Mouse (Mus musculus): ENCODE measurements around the gene Nfam1. TPM values are rescaled to one million over a fixed set of nuclear protein-coding genes. Genes with fewer than 3 reads are reported as not detected.
A peak's percentile ranks its signal among the peaks of the same experiment; 100 is the strongest.

The Nfam1 gene
- total and polyA plus RNA-seq, 3 experiments, result 0.04 to 0.81 (median 0.20) TPM

- Histone ChIP-seq H3K9ac (ENCODE audit: insufficient read depth, low read depth) (no peak overlapping the region), H3K27me3 (replicated peaks) (no peaks in the 10 kb centered on the region), H3K4me2 (ENCODE audit: insufficient read depth, low read depth, poor library complexity, severe bottlenecking) (no peak overlapping the region), H3K9me3 (replicated peaks; ENCODE audit: low read length) (peaks cover 5% of the 10 kb centered on the region), H3K79me2 (replicated peaks; ENCODE audit: control insufficient read depth, extremely low read depth, insufficient read depth, poor library complexity, severe bottlenecking) (no peaks in the 10 kb centered on the region), H3K36me3 (replicated peaks in 1 of 2; ENCODE audit: control insufficient read depth in 1 of 2, insufficient read depth in 1 of 2, low read length in 1 of 2) (no peaks in the 10 kb centered on the region), H3K4me3 (replicated peaks in 1 of 3; ENCODE audit: low read depth in 2 of 3, low read length in 2 of 3, poor library complexity in 1 of 3) (no peak overlapping the region), H3K27ac (ENCODE audit: insufficient read depth, low read depth) (no peak overlapping the region), H3K4me1 (ENCODE audit: control insufficient read depth in 1 of 2, insufficient read depth in 2 of 2) (peaks cover 33 to 75% of the 10 kb centered on the region in 2 experiments)
- DNase-seq (ENCODE audit: extremely low read depth), result peak; percentile 37
- dilution Hi-C loops (cut with MboI; ENCODE audit: extremely low pct_ligation_motif_present, extremely low pct_unique_long_range_greater_than_20kb, low sequenced_read_pairs), result no loop called here
- TF ChIP-seq CTCF (conservative IDR thresholded peaks at IDR 0.05 in 1 of 2, IDR thresholded peaks at IDR 0.05 in 1 of 2; ENCODE audit: low read depth in 2 of 2, low read length in 2 of 2) (no peak), ZMIZ1 (IDR thresholded peaks at IDR 0.05; ENCODE audit: low read depth, low read length) (no peak), POLR2AphosphoS2 (IDR thresholded peaks at IDR 0.05; ENCODE audit: low read depth, low read length) (no peak), CHD2 (IDR thresholded peaks at IDR 0.05; ENCODE audit: low read length) (no peak), SMC3 (IDR thresholded peaks at IDR 0.05; ENCODE audit: low read depth, low read length) (no peak), TBP (conservative IDR thresholded peaks at IDR 0.05; ENCODE audit: low read depth, low read length) (no peak), TCF12 (IDR thresholded peaks at IDR 0.05; ENCODE audit: low read depth, low read length) (peak; percentile 75), ETS1 (conservative IDR thresholded peaks at IDR 0.05; ENCODE audit: low read depth, low read length) (0 out of 2 replicates have a peak, but pooled peaks have one; percentile 11), USF1 (IDR thresholded peaks at IDR 0.05; ENCODE audit: low read depth, low read length) (no peak), MXI1 (IDR thresholded peaks at IDR 0.05; ENCODE audit: low read depth, low read length) (peak; percentile 60; the same call in 1 of the 2 replicates), MEF2A (IDR thresholded peaks at IDR 0.05; ENCODE audit: borderline replicate concordance, low read depth, low read length) (peak; percentile 47; the same call in 1 of the 2 replicates), EP300 (IDR thresholded peaks at IDR 0.05; ENCODE audit: low read length) (peak; percentile 56), SIN3A (IDR thresholded peaks at IDR 0.05; ENCODE audit: low read length) (no peak), UBTF (IDR thresholded peaks at IDR 0.05; ENCODE audit: low read depth, low read length) (no peak), IRF4 (IDR thresholded peaks at IDR 0.05; ENCODE audit: low read depth, low read length) (0 out of 2 replicates have a peak, but pooled peaks have one; percentile 37), E2F4 (IDR thresholded peaks at IDR 0.05; ENCODE audit: insufficient replicate concordance, low read depth, low read length) (no peak), CHD1 (IDR thresholded peaks at IDR 0.05; ENCODE audit: low read depth, low read length) (no peak), USF2 (conservative IDR thresholded peaks at IDR 0.05; ENCODE audit: low read depth, low read length) (no peak), POLR2A (IDR thresholded peaks at IDR 0.05; ENCODE audit: low read depth, low read length) (no peak), MAZ (IDR thresholded peaks at IDR 0.05; ENCODE audit: low read depth, low read length) (no peak), NRF1 (IDR thresholded peaks at IDR 0.05; ENCODE audit: low read depth, low read length) (no peak), ZKSCAN1 (IDR thresholded peaks at IDR 0.05; ENCODE audit: borderline replicate concordance, low read depth, low read length) (no peak), MAX (IDR thresholded peaks at IDR 0.05; ENCODE audit: low read length) (no peak), BHLHE40 (IDR thresholded peaks at IDR 0.05; ENCODE audit: low read depth, low read length) (0 out of 2 replicates have a peak, but pooled peaks have one; percentile 28), ELF1 (IDR thresholded peaks at IDR 0.05; ENCODE audit: low read depth, low read length) (no peak), NELFE (IDR thresholded peaks at IDR 0.05; ENCODE audit: low read depth, low read length) (no peak), JUND (conservative IDR thresholded peaks at IDR 0.05; ENCODE audit: low read depth, low read length) (no peak), HCFC1 (IDR thresholded peaks at IDR 0.05; ENCODE audit: low read depth, low read length) (no peak), MAFK (IDR thresholded peaks at IDR 0.05; ENCODE audit: insufficient replicate concordance, low read length) (no peak), KAT2A (IDR thresholded peaks at IDR 0.05; ENCODE audit: insufficient replicate concordance, low read length) (no peak), RAD21 (IDR thresholded peaks at IDR 0.05; ENCODE audit: low read depth, low read length) (no peak), PAX5 (IDR thresholded peaks at IDR 0.05; ENCODE audit: low read length) (no peak), JUN (IDR thresholded peaks at IDR 0.05; ENCODE audit: insufficient read depth, low read depth, low read length) (no peak), ZNF384 (IDR thresholded peaks at IDR 0.05; ENCODE audit: low read depth, low read length) (peak; percentile 80), MYC (IDR thresholded peaks at IDR 0.05; ENCODE audit: low read depth, low read length) (no peak), RCOR1 (conservative IDR thresholded peaks at IDR 0.05; ENCODE audit: low read depth, low read length) (no peak), GABPA (IDR thresholded peaks at IDR 0.05; ENCODE audit: insufficient replicate concordance, low read depth, low read length) (no peak), ZC3H11A (IDR thresholded peaks at IDR 0.05; ENCODE audit: low read depth, low read length) (no peak)
- in situ Hi-C loops (cut with MboI; ENCODE audit: low pct_ligation_motif_present, low pct_unique_long_range_greater_than_20kb, low sequenced_read_pairs), result no loop called here
Observed at GRCm38 (mm10) chr15:83002665-83003548, 30.2 kb downstream of the Nfam1 start.
